Mouse (Mus musculus): ENCODE results near the gene Wdr78. TPM values are rescaled to one million over a fixed set of nuclear protein-coding genes. Genes with fewer than 3 reads are reported as not detected.

The Wdr78 gene
- polyA plus RNA-seq, 1 experiment from 2014 or later = 0.67 TPM

GRCm38 (mm10) chr4:103010734-103011133, 103.6 kb downstream of the Wdr78 start:
- ChIA-PET POLR2A (no interaction called here), CTCF (no interaction called here)
- ATAC-seq (no peak), DNase-seq (ENCODE audit: low read depth, low spot score) (no peak)
- TF ChIP-seq CTCF (IDR thresholded peaks at IDR 0.05) = no peak
- no peaks in the 10 kb centered on the region for H3K27me3 ChIP-seq
- in situ Hi-C loops (cut with MboI; ENCODE audit: low pct_unique_long_range_greater_than_20kb) = no loop called here

DNA sequence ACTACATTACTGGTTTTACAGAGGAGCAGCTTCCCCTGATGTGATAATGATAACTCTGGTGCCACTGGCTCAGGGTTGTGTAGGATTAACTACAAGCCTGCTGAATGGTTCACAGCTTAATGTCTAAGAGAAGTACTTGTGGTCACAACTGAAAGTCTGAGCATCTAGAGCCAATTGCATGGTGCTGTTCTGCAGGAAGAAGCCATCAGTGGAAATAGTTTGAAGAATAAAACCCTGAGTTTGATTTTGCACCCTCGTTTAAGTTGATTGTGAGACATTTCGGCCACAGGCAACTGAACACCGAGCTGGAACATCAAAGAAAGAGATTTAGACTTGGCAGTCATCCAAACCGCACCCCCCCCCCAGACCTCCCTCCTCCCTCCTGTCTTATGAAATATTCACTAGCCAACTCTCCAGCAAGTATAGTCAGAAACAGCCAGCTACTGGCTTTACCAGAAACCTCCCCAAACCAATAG, 107.4 kb downstream of the Wdr78 start:
- TF ChIP-seq CTCF (IDR thresholded peaks at IDR 0.05) = no peak
- ATAC-seq = peak; percentile 65
- in situ Hi-C loops (cut with MboI; ENCODE audit: low pct_unique_long_range_greater_than_20kb) = no loop called here
- H3K27me3 ChIP-seq = peaks cover 11% of the 10 kb centered on the region
- DNase-seq (ENCODE audit: low read depth, low spot score) = peak; percentile 71
- ChIA-PET POLR2A (interaction anchor here (0.7 kb wide), 1 partner anchor 979 kb away, joined by 3 read pairs; no protein-coding TSS in a partner anchor), CTCF (interaction anchor here (1.9 kb wide), 1 partner anchor 20 kb away, joined by 7 read pairs; no protein-coding TSS in a partner anchor)

DNA sequence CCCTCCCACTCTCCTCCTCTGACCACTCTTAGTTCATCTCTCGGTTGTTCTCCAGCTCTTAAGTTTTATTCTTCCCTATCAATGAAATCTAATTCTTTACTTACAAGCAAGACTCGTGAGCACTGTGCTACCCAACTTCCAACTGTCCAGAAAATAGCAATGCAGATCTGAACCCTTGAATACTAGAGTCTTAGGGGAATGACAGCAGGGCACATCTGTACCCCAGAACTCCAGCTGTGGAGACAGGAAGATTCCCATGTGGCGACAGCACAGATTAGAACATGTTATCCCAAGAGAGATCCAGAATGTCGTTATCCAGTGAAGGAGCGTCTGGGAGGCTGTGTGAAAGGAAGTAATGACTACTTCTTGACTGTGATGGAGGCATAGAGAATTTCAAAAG, 108.1 kb downstream of the Wdr78 start:
- no peak for DNase-seq (ENCODE audit: low read depth, low spot score)
- ATAC-seq = no peak
- H3K27me3 ChIP-seq = peaks cover 11% of the 10 kb centered on the region
- POLR2A ChIA-PET = no interaction called here
- in situ Hi-C loops (cut with MboI; ENCODE audit: low pct_unique_long_range_greater_than_20kb) = no loop called here
- no peak for TF ChIP-seq CTCF (IDR thresholded peaks at IDR 0.05)
- CTCF ChIA-PET = interaction anchor here (1.9 kb wide), 1 partner anchor 19 kb away, joined by 7 read pairs; no protein-coding TSS in a partner anchor

GRCm38 (mm10) chr4:103005190-103005945, 109.0 kb downstream of the Wdr78 start:
- ChIA-PET CTCF (interaction anchor here (1.9 kb wide), 1 partner anchor 18 kb away, joined by 7 read pairs; no protein-coding TSS in a partner anchor), POLR2A (no interaction called here)
- peaks cover 16% of the 10 kb centered on the region for H3K27me3 ChIP-seq
- no peak for TF ChIP-seq CTCF (IDR thresholded peaks at IDR 0.05)
- in situ Hi-C loops (cut with MboI; ENCODE audit: low pct_unique_long_range_greater_than_20kb) = no loop called here
- ATAC-seq (no peak), DNase-seq (ENCODE audit: low read depth, low spot score) (no peak)

GRCm38 (mm10) chr4:103004681-103005080, 109.7 kb downstream of the Wdr78 start:
- ATAC-seq = no peak

DNA sequence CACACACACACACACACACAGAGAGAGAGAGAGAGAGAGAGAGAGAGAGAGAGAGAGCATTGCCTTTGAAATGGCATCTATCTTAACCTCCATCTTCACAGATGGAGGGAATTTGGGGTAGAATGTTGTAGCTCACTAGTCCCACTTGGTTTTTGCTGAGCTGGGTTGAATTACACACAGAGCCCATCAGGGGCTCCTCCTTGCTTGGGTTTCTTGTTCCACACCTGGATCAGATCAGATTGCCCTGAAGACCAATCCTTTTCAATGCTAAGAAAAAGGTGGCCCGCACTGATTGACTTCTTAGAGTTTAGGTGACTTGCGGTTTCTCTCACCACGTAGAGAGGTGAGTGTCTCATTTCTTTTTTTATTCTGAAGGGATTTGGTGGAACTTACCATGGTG, 122.7 kb downstream of the Wdr78 start:
- H3K27me3 ChIP-seq = no peaks in the 10 kb centered on the region
- CTCF ChIA-PET = no interaction called here
- in situ Hi-C loops (cut with MboI; ENCODE audit: low pct_unique_long_range_greater_than_20kb) = no loop called here
- TF ChIP-seq CTCF (IDR thresholded peaks at IDR 0.05) = no peak
- POLR2A ChIA-PET = no interaction called here
- ATAC-seq (no peak), DNase-seq (ENCODE audit: low read depth, low spot score) (no peak)

More at GRCm38 (mm10) chr4:103004681-103005080, 109.7 kb downstream of the Wdr78 start:
- no peak for DNase-seq (ENCODE audit: low read depth, low spot score)
- TF ChIP-seq CTCF (IDR thresholded peaks at IDR 0.05) = no peak
- ChIA-PET CTCF (no interaction called here), POLR2A (no interaction called here)
- peaks cover 16% of the 10 kb centered on the region for H3K27me3 ChIP-seq
- in situ Hi-C loops (cut with MboI; ENCODE audit: low pct_unique_long_range_greater_than_20kb) = no loop called here

DNA sequence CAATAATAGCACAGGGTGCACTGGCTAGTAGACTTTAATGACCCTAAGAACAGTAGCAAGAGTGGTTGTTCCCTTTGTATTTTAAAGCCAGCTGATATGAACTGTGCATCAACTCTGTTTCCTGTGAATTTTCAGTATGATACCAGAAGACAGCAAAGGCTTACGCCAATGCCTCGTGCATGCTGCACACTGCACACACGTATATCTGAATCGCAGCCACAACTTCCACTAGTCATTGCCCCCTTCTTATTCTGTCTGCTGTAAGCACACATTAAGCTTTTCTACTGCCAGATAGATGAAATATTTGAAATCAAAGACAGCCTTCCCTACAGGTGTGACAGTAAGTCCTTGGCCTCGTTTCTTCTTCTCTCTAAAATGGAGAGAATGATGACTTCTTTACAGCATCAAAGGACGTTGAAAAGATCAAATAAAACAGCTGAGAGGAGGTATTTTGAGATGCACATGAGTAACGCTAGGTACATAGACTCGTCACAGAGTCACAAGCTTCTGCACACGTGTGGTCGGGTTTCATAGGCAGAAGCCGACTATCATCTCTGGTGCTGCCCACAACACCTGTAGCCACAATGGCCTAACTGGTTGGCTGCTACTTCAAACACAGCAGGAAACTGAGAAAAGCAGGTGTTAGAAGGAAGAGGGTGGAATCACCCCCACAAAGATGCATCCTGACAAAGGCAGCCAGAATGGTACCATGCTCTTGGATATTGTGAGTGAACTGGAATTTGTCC, 123.6 kb downstream of the Wdr78 start:
- DNase-seq (ENCODE audit: low read depth, low spot score) = no peak
- ATAC-seq = no peak
- POLR2A ChIA-PET = no interaction called here
- no peaks in the 10 kb centered on the region for H3K27me3 ChIP-seq
- CTCF ChIA-PET = no interaction called here
- TF ChIP-seq CTCF (IDR thresholded peaks at IDR 0.05) = no peak
- in situ Hi-C loops (cut with MboI; ENCODE audit: low pct_unique_long_range_greater_than_20kb) = no loop called here

- POLR2A ChIA-PET = no interaction called here
These were observed 124.3 kb downstream of the Wdr78 start for GRCm38 (mm10) chr4:102990016-102990415.

GRCm38 (mm10) chr4:102989391-102989790, 125.0 kb downstream of the Wdr78 start:
- ChIA-PET CTCF (no interaction called here), POLR2A (no interaction called here)
- no peaks in the 10 kb centered on the region for H3K27me3 ChIP-seq
- DNase-seq (ENCODE audit: low read depth, low spot score) (no peak), ATAC-seq (no peak)
- no peak for TF ChIP-seq CTCF (IDR thresholded peaks at IDR 0.05)
- in situ Hi-C loops (cut with MboI; ENCODE audit: low pct_unique_long_range_greater_than_20kb) = loop anchor here (5.0 to 10.0 kb wide), 2 partner anchors 158 to 355 kb away; no protein-coding TSS in a partner anchor

More at GRCm38 (mm10) chr4:102990016-102990415, 124.3 kb downstream of the Wdr78 start:
- DNase-seq (ENCODE audit: low read depth, low spot score) (no peak), ATAC-seq (no peak)
- TF ChIP-seq CTCF (IDR thresholded peaks at IDR 0.05) = no peak
- no peaks in the 10 kb centered on the region for H3K27me3 ChIP-seq
- in situ Hi-C loops (cut with MboI; ENCODE audit: low pct_unique_long_range_greater_than_20kb) = no loop called here
- CTCF ChIA-PET = no interaction called here

- ATAC-seq (no peak), DNase-seq (ENCODE audit: low read depth, low spot score) (no peak)
- in situ Hi-C loops (cut with MboI; ENCODE audit: low pct_unique_long_range_greater_than_20kb) = loop anchor here (5.0 to 10.0 kb wide), 2 partner anchors 159 to 356 kb away; no protein-coding TSS in a partner anchor
- no peaks in the 10 kb centered on the region for H3K27me3 ChIP-seq
- no peak for TF ChIP-seq CTCF (IDR thresholded peaks at IDR 0.05)
- CTCF ChIA-PET = no interaction called here
- POLR2A ChIA-PET = no interaction called here
These were observed 125.8 kb downstream of the Wdr78 start for GRCm38 (mm10) chr4:102988526-102988925.

Other genes with a start within 250 kb of the Wdr78 start
- gene Tctex1d1, start 135.9 kb downstream of the Wdr78 start, polyA plus RNA-seq (2021) = not detected
- not detected for gene Insl5, start 87.7 kb downstream of the Wdr78 start, polyA plus RNA-seq (2021)
- gene Mier1, start 165 bp downstream of the Wdr78 start, polyA plus RNA-seq (2021) = 31.6 TPM
- 3.7 TPM for gene Slc35d1, start 100.6 kb upstream of the Wdr78 start, polyA plus RNA-seq (2021)
- gene 4921539E11Rik, start 176.3 kb upstream of the Wdr78 start, polyA plus RNA-seq (2021) = not detected
- gene Oma1, start 199.3 kb upstream of the Wdr78 start, polyA plus RNA-seq (2021) = 6.6 TPM